Mouse (Mus musculus) MEL (cell line): ENCODE measurements around the gene Mettl17. TPM values are rescaled to one million over a fixed set of nuclear protein-coding genes. Genes with fewer than 3 reads are reported as not detected.

Experiments used
- DNase-seq: peaks from one replicate; pipeline ENCODE4 v3.0.0; 2011; ENCODE audit warnings: low read depth, low spot score
- H3K27ac ChIP-seq: 2 replicates; pipeline ENCODE4 v1.5.1; 2012; ENCODE audit warnings: low read depth, mild to moderate bottlenecking, control low read depth, low read length, moderate library complexity; ENCODE audit not compliant: control insufficient read depth
- H3K27me3 ChIP-seq, 2 experiments: fragments of 150-350 bp in 1 of 2; sonication (generic) in 1 of 2; 2 replicates each; pipeline ENCODE4 v1.6.1; 2012; ENCODE audit warnings: low read length in 2 of 2, mild to moderate bottlenecking in 2 of 2, improper control_type of control experiment in 1 of 2, moderate library complexity in 1 of 2; ENCODE audit not compliant: insufficient read depth in 2 of 2, control insufficient read depth in 1 of 2
- H3K36me3 ChIP-seq, 2 experiments: 2 replicates each; pipeline ENCODE4 v1.6.1; 2012 to 2014; ENCODE audit warnings: low read length in 2 of 2, improper control_type of control experiment in 1 of 2, inconsistent platforms in 1 of 2, mild to moderate bottlenecking in 1 of 2; ENCODE audit not compliant: insufficient read depth in 2 of 2, control insufficient read depth in 1 of 2
- H3K4me1 ChIP-seq, 2 experiments: fragments of 150-350 bp in 1 of 2; sonication (generic) in 1 of 2; 2 replicates each; pipeline ENCODE4 v1.6.1; 2012; ENCODE audit warnings: low read length in 2 of 2, improper control_type of control experiment in 1 of 2, mild to moderate bottlenecking in 1 of 2; ENCODE audit not compliant: insufficient read depth in 2 of 2, control insufficient read depth in 1 of 2
- H3K4me3 ChIP-seq, 2 experiments: fragments of 150-350 bp in 1 of 2; sonication (generic) in 1 of 2; 2 replicates each; pipeline ENCODE4 v1.5.1; 2012; ENCODE audit warnings: low read depth in 2 of 2, low read length in 2 of 2, mild to moderate bottlenecking in 2 of 2, moderate library complexity in 2 of 2, control low read depth in 1 of 2, improper control_type of control experiment in 1 of 2; ENCODE audit not compliant: control insufficient read depth in 1 of 2, insufficient read depth in 1 of 2
- H3K79me2 ChIP-seq: 2 replicates; pipeline ENCODE4 v1.6.1; 2012; ENCODE audit warnings: mild to moderate bottlenecking, low read length, moderate library complexity; ENCODE audit not compliant: control insufficient read depth, poor library complexity, insufficient read depth
- H3K9ac ChIP-seq: 2 replicates; pipeline ENCODE4 v1.6.1; 2012; ENCODE audit warnings: low read depth, mild to moderate bottlenecking, control low read depth, low read length, moderate library complexity; ENCODE audit not compliant: control insufficient read depth, poor library complexity, severe bottlenecking
- H3K9me3 ChIP-seq: fragments of 150-350 bp; sonication (generic); replicated peaks from 2 replicates; pipeline ENCODE4 v1.6.1; 2012; ENCODE audit warnings: mild to moderate bottlenecking, low read length, improper control_type of control experiment, moderate library complexity; ENCODE audit not compliant: insufficient read depth
- CHD1 ChIP-seq: IDR thresholded peaks from 2 replicates; pipeline ENCODE4 v1.6.1; 2012; ENCODE audit warnings: low read depth, mild to moderate bottlenecking, inconsistent platforms, low read length, improper control_type of control experiment
- EP300 ChIP-seq, 2 experiments: IDR thresholded peaks; 2 replicates each; pipeline ENCODE4 v1.6.1; 2011; ENCODE audit warnings: improper control_type of control experiment in 2 of 2, low read length in 2 of 2, low read depth in 1 of 2, mild to moderate bottlenecking in 1 of 2
- ETS1 ChIP-seq: IDR thresholded peaks from 2 replicates; pipeline ENCODE4 v1.6.1; 2012; ENCODE audit warnings: low read depth, mild to moderate bottlenecking, inconsistent platforms, low read length, improper control_type of control experiment, moderate library complexity
- GABPA ChIP-seq: IDR thresholded peaks from 2 replicates; pipeline ENCODE4 v1.6.1; 2012; ENCODE audit warnings: low read depth, mild to moderate bottlenecking, inconsistent platforms, low read length, improper control_type of control experiment, moderate library complexity
- GATA1 ChIP-seq: IDR thresholded peaks from 2 replicates; pipeline ENCODE4 v1.6.1; 2011; ENCODE audit warnings: low read depth, low read length, improper control_type of control experiment
- JUND ChIP-seq: IDR thresholded peaks from 2 replicates; pipeline ENCODE4 v1.6.1; 2011; ENCODE audit warnings: low read depth, mild to moderate bottlenecking, improper control_type of control experiment, low read length
- MAX ChIP-seq: IDR thresholded peaks from 2 replicates; pipeline ENCODE4 v1.6.1; 2011; ENCODE audit warnings: low read length, improper control_type of control experiment
- MAZ ChIP-seq: IDR thresholded peaks from 2 replicates; pipeline ENCODE4 v1.6.1; 2012; ENCODE audit warnings: low read depth, mild to moderate bottlenecking, inconsistent platforms, low read length, improper control_type of control experiment
- MXI1 ChIP-seq: IDR thresholded peaks from 2 replicates; pipeline ENCODE4 v1.6.1; 2011; ENCODE audit warnings: mild to moderate bottlenecking, low read depth, low read length, improper control_type of control experiment
- MYC ChIP-seq: IDR thresholded peaks from 2 replicates; pipeline ENCODE4 v1.6.1; 2011; ENCODE audit warnings: low read depth, mild to moderate bottlenecking, low read length, improper control_type of control experiment, moderate library complexity
- NELFE ChIP-seq: IDR thresholded peaks from 2 replicates; pipeline ENCODE4 v1.6.1; 2011; ENCODE audit warnings: low read depth, low read length, improper control_type of control experiment
- POLR2AphosphoS2 ChIP-seq: IDR thresholded peaks from 2 replicates; pipeline ENCODE4 v1.6.1; 2011; ENCODE audit warnings: low read length, improper control_type of control experiment
- POLR2AphosphoS5 ChIP-seq: IDR thresholded peaks from 2 replicates; pipeline ENCODE4 v1.6.1; 2012; ENCODE audit warnings: low read depth, borderline replicate concordance, mild to moderate bottlenecking, inconsistent platforms, low read length, moderate library complexity, mixed read lengths
- RAD21 ChIP-seq: IDR thresholded peaks from 2 replicates; pipeline ENCODE4 v1.6.1; 2011; ENCODE audit warnings: mild to moderate bottlenecking, low read depth, low read length, improper control_type of control experiment
- SIN3A ChIP-seq: IDR thresholded peaks from 2 replicates; pipeline ENCODE4 v1.6.1; 2012; ENCODE audit warnings: low read length, improper control_type of control experiment, inconsistent platforms
- SMC3 ChIP-seq: IDR thresholded peaks from 2 replicates; pipeline ENCODE4 v1.6.1; 2011; ENCODE audit warnings: low read depth, low read length, improper control_type of control experiment
- TAL1 ChIP-seq: IDR thresholded peaks from 2 replicates; pipeline ENCODE4 v1.6.1; 2012; ENCODE audit warnings: mild to moderate bottlenecking, inconsistent platforms, low read length, moderate library complexity, mixed read lengths
- TCF12 ChIP-seq: IDR thresholded peaks from 2 replicates; pipeline ENCODE4 v1.6.1; 2014; ENCODE audit warnings: low read depth, mild to moderate bottlenecking, inconsistent platforms, low read length, improper control_type of control experiment, moderate library complexity
- USF1 ChIP-seq: IDR thresholded peaks from 2 replicates; pipeline ENCODE4 v1.6.1; 2014; ENCODE audit warnings: low read depth, mild to moderate bottlenecking, inconsistent platforms, low read length, improper control_type of control experiment, moderate library complexity
- USF2 ChIP-seq, 2 experiments: IDR thresholded peaks; 2 replicates each; pipeline ENCODE4 v1.6.1; 2011 to 2012; ENCODE audit warnings: improper control_type of control experiment in 2 of 2, low read length in 2 of 2, borderline replicate concordance in 1 of 2, inconsistent platforms in 1 of 2, low read depth in 1 of 2, mild to moderate bottlenecking in 1 of 2; ENCODE audit not compliant: insufficient read depth in 1 of 2
- ZNF384 ChIP-seq: IDR thresholded peaks from 2 replicates; pipeline ENCODE4 v1.6.1; 2012; ENCODE audit warnings: low read depth, mild to moderate bottlenecking, inconsistent platforms, low read length, improper control_type of control experiment
- polyA plus RNA-seq, 2 experiments: library from polyadenylated mRNA; stranded (reverse) in 1 of 2; unstranded in 1 of 2; fragments of >175 nt in 1 of 2; fragments of >200 nt in 1 of 2; gene quantifications; 2 replicates each; pipeline versions ENCODE4 v1.2.1 to v1.2.4; 2012; ENCODE audit warnings: low replicate concordance in 2 of 2, low read depth in 1 of 2; ENCODE audit not compliant: insufficient read length in 2 of 2, insufficient read depth in 1 of 2, missing spikeins in 1 of 2
- total RNA-seq: library from RNA; depleted of rRNA; stranded (reverse); fragments of 300-350 nt; gene quantifications from 2 replicates; pipeline ENCODE4 v1.2.3, GENCODE M21; 2012

Gene Mettl17
- total and polyA plus RNA-seq, 3 experiments = 28.3 to 54.4 TPM; not detected in 1

GRCm38 (mm10) chr14:51892191-51892939 lies 7.7 kb downstream of the Mettl17 start, which contains the start of gene Slc39a2:
TSS of gene Slc39a2 (plus strand) at chr14:51892889.
- Histone ChIP-seq H3K9ac (no peak within 1 kb of the TSS), H3K27ac (no peak within 1 kb of the TSS), H3K4me3 (no peak within 1 kb of the TSS), H3K9me3 (no peaks in the 10 kb centered on the region), H3K4me1 (peaks cover 3 to 17% of the 10 kb centered on the region in 2 experiments; a peak in 3 of 4 replicates), H3K79me2 (no peaks in the 10 kb centered on the region), H3K36me3 (peaks cover 0 to 8% of the 10 kb centered on the region in 2 experiments; a peak in 2 of 4 replicates), H3K27me3 (no peaks in the 10 kb centered on the region)
- DNase-seq = no peak
- no peak for TF ChIP-seq GABPA
- no peak for TF ChIP-seq USF2 (IDR thresholded peaks at IDR 0.05; ENCODE audit: borderline replicate concordance in 1 of 2, insufficient read depth in 1 of 2, low read depth in 1 of 2, low read length in 2 of 2)
- no peak for TF ChIP-seq ETS1

GRCm38 (mm10) chr14:51893094-51893794 lies 8.6 kb downstream of the Mettl17 start:
- no peak overlapping the region for H3K9ac ChIP-seq
- no peak for DNase-seq
- peaks cover 3 to 17% of the 10 kb centered on the region in 2 experiments; a peak in 3 of 4 replicates for H3K4me1 ChIP-seq
- no peaks in the 10 kb centered on the region for H3K9me3 ChIP-seq
- H3K4me3 ChIP-seq = no peak overlapping the region
- H3K36me3 ChIP-seq = peaks cover 0 to 8% of the 10 kb centered on the region in 2 experiments; a peak in 2 of 4 replicates
- peak; percentile 42; the same call in 1 of the 2 replicates for TF ChIP-seq ZNF384
- TF ChIP-seq SMC3 = no peak
- no peaks in the 10 kb centered on the region for H3K79me2 ChIP-seq
- no peaks in the 10 kb centered on the region for H3K27me3 ChIP-seq
- H3K27ac ChIP-seq = no peak overlapping the region

- Histone ChIP-seq H3K4me3 (no peak overlapping the region), H3K9me3 (no peaks in the 10 kb centered on the region), H3K4me1 (peaks cover 3 to 17% of the 10 kb centered on the region in 2 experiments; a peak in 3 of 4 replicates), H3K79me2 (no peaks in the 10 kb centered on the region), H3K9ac (no peak overlapping the region), H3K27ac (no peak overlapping the region), H3K36me3 (peaks cover 0 to 8% of the 10 kb centered on the region in 2 experiments; a peak in 2 of 4 replicates), H3K27me3 (no peaks in the 10 kb centered on the region)
- TF ChIP-seq USF2 (IDR thresholded peaks at IDR 0.05; ENCODE audit: borderline replicate concordance in 1 of 2, insufficient read depth in 1 of 2, low read depth in 1 of 2, low read length in 2 of 2) (no peak), MXI1 (no peak), TAL1 (peak; percentile 50), TCF12 (peak; percentile 53), EP300 (IDR thresholded peaks at IDR 0.05; ENCODE audit: low read depth in 1 of 2, low read length in 2 of 2) (peak in 1 of 2 experiments; percentile 36; a peak in 1 of 4 replicates), JUND (no peak), GATA1 (0 out of 2 replicates have a peak, but pooled peaks have one; percentile 22), POLR2AphosphoS2 (no peak), RAD21 (no peak), MAX (no peak), ETS1 (no peak), SIN3A (no peak), POLR2AphosphoS5 (no peak), MYC (no peak), USF1 (no peak), CHD1 (no peak), MAZ (no peak), NELFE (no peak)
- DNase-seq = peak; percentile 31
Observed at GRCm38 (mm10) chr14:51893809-51894208, 9.2 kb downstream of the Mettl17 start.
